Mouse (Mus musculus): ENCODE results near the gene Mpped2. TPM values are rescaled to one million over a fixed set of nuclear protein-coding genes. Genes with fewer than 3 reads are reported as not detected.

Mpped2 gene
- polyA plus RNA-seq, 1 experiment from 2014 or later: 45.6 TPM

DNA sequence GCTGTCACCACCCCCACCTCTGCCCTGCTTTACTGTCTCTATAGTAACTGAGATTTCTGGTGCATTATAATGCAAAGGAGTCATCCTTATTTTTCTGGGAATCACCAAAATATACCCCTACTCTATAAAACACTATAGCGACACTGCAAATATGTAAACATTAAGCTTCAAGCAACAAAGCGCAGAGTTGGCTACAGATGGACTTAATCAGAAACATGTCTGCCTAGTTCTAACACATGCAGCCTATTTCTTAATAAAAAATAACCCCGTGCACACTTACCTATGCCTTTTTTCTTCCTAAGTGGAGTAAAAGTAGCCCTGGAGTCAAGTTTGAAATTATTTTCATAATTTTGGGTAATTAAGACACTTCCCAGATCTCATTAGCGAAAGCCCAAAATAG lies 144.2 kb downstream of the Mpped2 start:
- no peaks in the 10 kb centered on the region for H3K36me3 ChIP-seq (ENCODE audit: control insufficient read depth, insufficient read depth, low read length)
- no peak for DNase-seq (ENCODE audit: low spot score)
- no peak for ATAC-seq (replicated peaks; ENCODE audit: low FRiP score, low TSS enrichment, low read depth)
- H3K4me2 ChIP-seq (ENCODE audit: low read length): no peak overlapping the region
- no peak overlapping the region for H3K9ac ChIP-seq (ENCODE audit: low read length)
- no peaks in the 10 kb centered on the region for H3K27me3 ChIP-seq (replicated peaks; ENCODE audit: control insufficient read depth, insufficient read depth, low read length)
- H3K9me3 ChIP-seq (ENCODE audit: control insufficient read depth, low read length): no peaks in the 10 kb centered on the region
- 70% methylated on average over 4 of the region's 4 CpGs for WGBS
- H3K27ac ChIP-seq (ENCODE audit: low read depth): no peak overlapping the region
- H3K4me1 ChIP-seq (replicated peaks; ENCODE audit: control insufficient read depth, insufficient read depth, low read length): peaks cover 12% of the 10 kb centered on the region; the same call in 1 of the 2 replicates
- H3K4me3 ChIP-seq (ENCODE audit: low read depth, low read length): no peak overlapping the region

DNA sequence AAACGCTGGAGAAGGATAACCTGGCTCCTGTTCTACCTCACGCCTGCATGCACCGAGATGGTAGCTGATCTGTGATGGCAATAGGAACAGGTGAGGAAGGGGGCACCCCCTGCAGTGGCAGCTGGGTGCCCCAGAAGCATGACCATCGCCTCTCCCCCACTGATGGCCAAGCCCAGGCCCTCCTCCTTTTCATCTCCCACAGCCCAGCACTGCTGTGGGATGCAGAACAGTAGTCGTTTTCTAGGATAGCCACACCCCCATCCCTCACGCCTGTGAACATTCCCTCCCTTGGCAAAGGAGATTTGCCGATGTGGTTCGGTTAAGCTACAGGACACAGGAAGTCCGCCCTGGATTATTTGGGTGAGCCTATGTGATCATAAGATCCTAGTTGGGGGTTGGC lies 151.1 kb downstream of the Mpped2 start:
- Histone ChIP-seq H3K27ac (ENCODE audit: low read depth) (peak overlapping the region; percentile 17; the same call in 1 of the 2 replicates), H3K4me3 (ENCODE audit: low read depth, low read length) (no peak overlapping the region), H3K4me2 (ENCODE audit: low read length) (no peak overlapping the region), H3K4me1 (replicated peaks; ENCODE audit: control insufficient read depth, insufficient read depth, low read length) (peaks cover 19% of the 10 kb centered on the region), H3K9ac (ENCODE audit: low read length) (no peak overlapping the region), H3K27me3 (replicated peaks; ENCODE audit: control insufficient read depth, insufficient read depth, low read length) (no peaks in the 10 kb centered on the region), H3K9me3 (ENCODE audit: control insufficient read depth, low read length) (no peaks in the 10 kb centered on the region), H3K36me3 (ENCODE audit: control insufficient read depth, insufficient read depth, low read length) (no peaks in the 10 kb centered on the region)
- WGBS: 47% methylated on average over 9 of the region's 9 CpGs
- no peak for DNase-seq (ENCODE audit: low spot score)
- ATAC-seq (replicated peaks; ENCODE audit: low FRiP score, low TSS enrichment, low read depth): no peak

DNA sequence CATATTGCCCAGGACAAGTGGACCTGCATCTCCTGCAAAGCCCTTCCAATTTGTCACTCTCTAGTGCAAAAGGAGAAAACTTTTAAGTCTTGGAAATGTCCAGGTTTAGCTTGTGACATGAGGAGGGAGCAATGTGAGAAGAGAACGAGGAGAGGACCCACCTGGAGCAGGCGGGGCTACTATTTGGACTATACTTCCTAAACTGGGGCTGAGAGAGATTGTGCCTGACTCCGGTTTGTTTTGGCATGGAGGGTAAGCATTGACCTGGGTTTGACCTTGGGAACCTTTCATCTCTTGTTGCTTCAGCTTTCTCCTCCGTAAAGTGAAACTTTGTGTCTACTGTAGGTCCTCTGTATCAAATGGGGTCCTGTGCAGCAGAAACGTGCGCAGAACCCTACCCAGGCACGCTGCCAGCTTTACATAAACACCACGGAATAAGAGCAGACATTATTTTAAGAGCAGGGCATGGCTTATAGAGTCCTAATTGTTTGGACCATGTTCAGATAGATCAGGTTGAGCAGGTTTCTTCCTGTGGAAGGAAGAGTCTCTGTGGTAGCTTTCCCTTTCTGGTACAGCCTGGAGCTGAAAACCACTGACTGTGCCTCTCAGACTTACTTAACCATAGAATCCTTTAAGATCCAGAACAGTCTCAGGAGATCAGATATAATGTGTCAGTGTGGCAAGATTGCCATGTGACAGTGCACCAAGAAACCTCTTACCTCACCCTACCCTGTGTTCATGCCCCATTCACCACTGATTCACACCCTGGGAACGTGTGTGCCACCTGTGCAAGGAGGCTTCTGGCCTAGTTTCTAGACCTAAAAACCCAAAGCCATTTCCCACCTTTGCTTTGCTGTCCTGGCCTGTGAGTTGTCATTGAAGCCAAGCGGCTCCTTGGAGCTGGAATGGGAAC lies 152.0 kb downstream of the Mpped2 start:
- Histone ChIP-seq H3K27ac (ENCODE audit: low read depth) (peak overlapping the region; percentile 47; the same call in 1 of the 2 replicates), H3K4me2 (ENCODE audit: low read length) (peak overlapping the region; percentile 12; the same call in 1 of the 2 replicates), H3K36me3 (ENCODE audit: control insufficient read depth, insufficient read depth, low read length) (no peaks in the 10 kb centered on the region), H3K27me3 (replicated peaks; ENCODE audit: control insufficient read depth, insufficient read depth, low read length) (no peaks in the 10 kb centered on the region), H3K4me1 (replicated peaks; ENCODE audit: control insufficient read depth, insufficient read depth, low read length) (peaks cover 17% of the 10 kb centered on the region), H3K9ac (ENCODE audit: low read length) (no peak overlapping the region), H3K4me3 (ENCODE audit: low read depth, low read length) (no peak overlapping the region), H3K9me3 (ENCODE audit: control insufficient read depth, low read length) (no peaks in the 10 kb centered on the region)
- DNase-seq (ENCODE audit: low spot score) (peak; percentile 70), ATAC-seq (replicated peaks; ENCODE audit: low FRiP score, low TSS enrichment, low read depth) (peak; percentile 59; the same call in 1 of the 2 replicates)
- 32% methylated on average over 10 of the region's 10 CpGs for WGBS

DNA sequence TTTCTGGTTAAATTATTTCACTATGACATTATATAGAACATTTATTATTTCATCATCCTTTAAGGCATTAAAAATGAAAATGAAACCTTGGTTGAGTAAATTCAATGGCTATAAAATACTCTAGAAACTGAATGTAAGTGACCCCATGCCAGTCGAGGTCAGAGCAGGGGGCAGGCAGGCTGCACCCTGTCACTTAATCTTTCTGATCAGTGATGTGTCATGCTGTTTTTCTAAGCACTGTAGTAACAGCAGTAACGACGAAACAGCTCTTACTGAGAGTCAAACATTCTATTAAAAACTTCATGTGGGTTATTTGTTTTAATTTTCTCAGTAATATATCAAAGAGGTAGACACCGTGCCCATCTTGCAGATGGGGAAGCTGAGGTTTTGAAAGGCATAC lies 153.4 kb downstream of the Mpped2 start:
- H3K4me3 ChIP-seq (ENCODE audit: low read depth, low read length): no peak overlapping the region
- H3K27me3 ChIP-seq (replicated peaks; ENCODE audit: control insufficient read depth, insufficient read depth, low read length): no peaks in the 10 kb centered on the region
- H3K27ac ChIP-seq (ENCODE audit: low read depth): no peak overlapping the region
- no peak overlapping the region for H3K9ac ChIP-seq (ENCODE audit: low read length)
- no peak overlapping the region for H3K4me2 ChIP-seq (ENCODE audit: low read length)
- no peak for ATAC-seq (replicated peaks; ENCODE audit: low FRiP score, low TSS enrichment, low read depth)
- H3K4me1 ChIP-seq (replicated peaks; ENCODE audit: control insufficient read depth, insufficient read depth, low read length): peaks cover 17% of the 10 kb centered on the region
- 56% methylated on average over 4 of the region's 4 CpGs for WGBS
- H3K36me3 ChIP-seq (ENCODE audit: control insufficient read depth, insufficient read depth, low read length): no peaks in the 10 kb centered on the region
- DNase-seq (ENCODE audit: low spot score): no peak
- no peaks in the 10 kb centered on the region for H3K9me3 ChIP-seq (ENCODE audit: control insufficient read depth, low read length)

DNA sequence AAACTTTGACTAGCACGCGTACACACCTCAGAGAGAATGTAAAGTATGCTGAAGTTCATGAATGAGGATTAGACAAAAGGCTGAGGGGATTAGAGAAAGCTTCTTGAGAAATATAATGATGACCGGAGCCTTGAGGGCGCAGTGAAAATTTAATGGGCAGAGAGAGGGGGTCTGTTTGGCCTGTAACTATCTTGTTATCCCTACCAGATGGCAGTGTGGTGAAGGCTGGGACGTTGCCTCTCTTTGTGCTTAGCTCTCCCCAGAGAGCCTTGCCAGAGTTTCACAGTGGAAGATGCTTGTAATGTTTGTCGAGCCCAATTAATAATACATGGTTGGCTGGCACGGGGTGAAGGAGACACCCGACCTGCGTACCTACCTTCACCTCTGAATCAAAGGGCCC lies 156.3 kb downstream of the Mpped2 start:
- Histone ChIP-seq H3K27me3 (replicated peaks; ENCODE audit: control insufficient read depth, insufficient read depth, low read length) (no peaks in the 10 kb centered on the region), H3K9ac (ENCODE audit: low read length) (no peak overlapping the region), H3K4me2 (ENCODE audit: low read length) (no peak overlapping the region), H3K9me3 (ENCODE audit: control insufficient read depth, low read length) (no peaks in the 10 kb centered on the region), H3K4me1 (replicated peaks; ENCODE audit: control insufficient read depth, insufficient read depth, low read length) (peaks cover 20% of the 10 kb centered on the region), H3K27ac (ENCODE audit: low read depth) (no peak overlapping the region), H3K4me3 (ENCODE audit: low read depth, low read length) (no peak overlapping the region), H3K36me3 (ENCODE audit: control insufficient read depth, insufficient read depth, low read length) (no peaks in the 10 kb centered on the region)
- WGBS: 77% methylated on average over 9 of the region's 9 CpGs
- DNase-seq (ENCODE audit: low spot score) (no peak), ATAC-seq (replicated peaks; ENCODE audit: low FRiP score, low TSS enrichment, low read depth) (no peak)

DNA sequence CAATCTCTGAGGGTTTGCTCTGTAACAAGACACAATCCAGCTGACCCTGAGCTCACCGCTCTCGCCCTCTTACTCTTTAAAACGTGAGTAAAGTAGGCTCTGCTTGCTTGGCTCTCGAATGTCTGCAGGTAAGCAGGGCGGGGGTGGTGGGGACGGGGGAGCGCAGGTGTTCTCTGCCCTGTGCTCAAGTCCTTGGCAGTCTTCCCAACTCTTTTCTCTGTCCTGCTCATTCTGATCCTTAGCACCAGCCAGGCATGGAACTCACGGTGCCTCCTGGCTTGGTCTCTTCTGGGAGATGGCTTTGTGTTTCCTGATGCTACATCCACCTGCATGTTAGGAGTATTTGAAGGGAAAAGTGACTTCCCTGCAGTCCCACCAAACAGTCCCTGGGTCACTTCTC lies 158.4 kb downstream of the Mpped2 start:
- Histone ChIP-seq H3K9me3 (ENCODE audit: control insufficient read depth, low read length) (no peaks in the 10 kb centered on the region), H3K36me3 (ENCODE audit: control insufficient read depth, insufficient read depth, low read length) (no peaks in the 10 kb centered on the region), H3K4me2 (ENCODE audit: low read length) (no peak overlapping the region), H3K9ac (ENCODE audit: low read length) (no peak overlapping the region), H3K4me3 (ENCODE audit: low read depth, low read length) (no peak overlapping the region), H3K4me1 (replicated peaks; ENCODE audit: control insufficient read depth, insufficient read depth, low read length) (peaks cover 29% of the 10 kb centered on the region), H3K27ac (ENCODE audit: low read depth) (no peak overlapping the region), H3K27me3 (replicated peaks; ENCODE audit: control insufficient read depth, insufficient read depth, low read length) (no peaks in the 10 kb centered on the region)
- DNase-seq (ENCODE audit: low spot score): no peak
- ATAC-seq (replicated peaks; ENCODE audit: low FRiP score, low TSS enrichment, low read depth): no peak
- 73% methylated on average over 8 of the region's 8 CpGs for WGBS

DNA sequence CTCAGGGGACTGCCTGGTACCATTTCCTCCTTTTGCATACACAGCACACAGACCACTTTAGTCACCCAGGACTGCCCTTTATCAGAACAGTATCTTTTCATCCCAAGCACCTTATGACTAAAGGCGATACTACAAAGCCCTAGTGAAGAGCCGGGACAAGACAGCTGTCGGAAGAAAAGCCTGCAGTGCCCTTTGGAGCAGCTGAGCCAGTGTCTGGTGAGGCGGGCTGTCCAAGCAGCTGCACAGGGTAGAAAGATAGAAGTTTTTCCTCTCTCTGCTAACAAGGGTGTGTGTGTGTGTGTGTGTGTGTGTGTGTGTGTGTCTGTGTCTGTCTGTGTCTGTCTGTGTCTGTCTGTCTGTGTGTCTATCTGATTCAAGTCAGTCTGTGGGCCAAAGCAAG lies 161.1 kb downstream of the Mpped2 start:
- Histone ChIP-seq H3K9me3 (ENCODE audit: control insufficient read depth, low read length) (no peaks in the 10 kb centered on the region), H3K9ac (ENCODE audit: low read length) (no peak overlapping the region), H3K36me3 (ENCODE audit: control insufficient read depth, insufficient read depth, low read length) (no peaks in the 10 kb centered on the region), H3K4me3 (ENCODE audit: low read depth, low read length) (no peak overlapping the region), H3K4me1 (replicated peaks; ENCODE audit: control insufficient read depth, insufficient read depth, low read length) (peaks cover 47% of the 10 kb centered on the region), H3K27ac (ENCODE audit: low read depth) (no peak overlapping the region; the same call in 1 of the 2 replicates), H3K27me3 (replicated peaks; ENCODE audit: control insufficient read depth, insufficient read depth, low read length) (no peaks in the 10 kb centered on the region), H3K4me2 (ENCODE audit: low read length) (no peak overlapping the region)
- DNase-seq (ENCODE audit: low spot score) (no peak), ATAC-seq (replicated peaks; ENCODE audit: low FRiP score, low TSS enrichment, low read depth) (no peak)
- 34% methylated on average over 4 of the region's 4 CpGs for WGBS

DNA sequence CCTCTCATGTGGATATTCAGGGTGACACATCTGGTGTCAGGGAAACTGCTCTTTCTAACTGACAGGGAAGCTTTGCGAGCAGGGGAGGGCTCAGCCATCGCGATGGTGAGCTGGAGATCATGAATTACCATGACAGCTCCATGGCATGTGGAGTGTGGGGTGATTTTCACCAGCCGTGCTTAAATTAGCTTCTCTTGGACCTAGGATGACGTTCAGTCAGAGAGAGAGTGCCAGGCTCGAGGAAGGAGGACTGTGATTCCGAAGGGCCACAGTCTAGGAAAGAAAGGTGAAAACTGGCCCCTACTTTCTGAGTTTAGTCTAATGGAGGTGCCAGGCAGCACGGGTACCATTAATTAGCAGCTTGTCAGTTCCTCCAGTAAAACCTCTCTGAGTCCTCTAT lies 161.7 kb downstream of the Mpped2 start:
- no peak overlapping the region; the same call in 1 of the 2 replicates for H3K27ac ChIP-seq (ENCODE audit: low read depth)

More for the DNA sequence above, 161.7 kb downstream of the Mpped2 start:
- Histone ChIP-seq H3K9ac (ENCODE audit: low read length) (no peak overlapping the region), H3K36me3 (ENCODE audit: control insufficient read depth, insufficient read depth, low read length) (no peaks in the 10 kb centered on the region), H3K4me3 (ENCODE audit: low read depth, low read length) (no peak overlapping the region), H3K4me2 (ENCODE audit: low read length) (0 out of 2 replicates have a peak overlapping the region, but pooled peaks have one; percentile 7), H3K4me1 (replicated peaks; ENCODE audit: control insufficient read depth, insufficient read depth, low read length) (peaks cover 47% of the 10 kb centered on the region), H3K27me3 (replicated peaks; ENCODE audit: control insufficient read depth, insufficient read depth, low read length) (no peaks in the 10 kb centered on the region), H3K9me3 (ENCODE audit: control insufficient read depth, low read length) (no peaks in the 10 kb centered on the region)
- no peak for ATAC-seq (replicated peaks; ENCODE audit: low FRiP score, low TSS enrichment, low read depth)
- no peak for DNase-seq (ENCODE audit: low spot score)
- 27% methylated on average over 8 of the region's 8 CpGs for WGBS

Data from intestine, embryonic 14.5 days (tissue).